Mouse (Mus musculus) inflammation-experienced regulatory T-cells, adult 16 weeks (primary cell): ENCODE measurements around the gene Gm3542. TPM values are rescaled to one million over a fixed set of nuclear protein-coding genes. Genes with fewer than 3 reads are reported as not detected.

Experiments used
- polyA plus RNA-seq: library from polyadenylated mRNA; unstranded; fragments of 100-300 nt; shearing (Covaris generic); gene quantifications from one replicate; pipeline ENCODE4 v1.2.1, GENCODE M21; 2017

Gm3542 gene
- not detected for polyA plus RNA-seq

GRCm38 (mm10) chr14:5334828-5335227 is at the start of gene Gm3542:
Gm3542 (minus strand) TSS chr14:5334928.

Other genes with a start within 250 kb of the Gm3542 start
- gene Gm8279, start 203.4 kb downstream of the Gm3542 start, polyA plus RNA-seq, result 0.33 TPM
- gene Gm3317, start 170.4 kb downstream of the Gm3542 start, polyA plus RNA-seq, result not detected
- not detected for gene Gm8271, start 149.1 kb downstream of the Gm3542 start, polyA plus RNA-seq
- gene Gm3526, start 74.3 kb downstream of the Gm3542 start, polyA plus RNA-seq, result not detected
- 10.4 TPM for gene Gm3500, start 54.1 kb upstream of the Gm3542 start, polyA plus RNA-seq
- gene Gm3194, start 120.5 kb upstream of the Gm3542 start, polyA plus RNA-seq, result 2.7 TPM
- gene Gm8246, start 142.9 kb upstream of the Gm3542 start, polyA plus RNA-seq, result 0.60 TPM
- not detected for gene Gm3187, start 149.3 kb upstream of the Gm3542 start, polyA plus RNA-seq
- gene Gm3488, start 166.7 kb upstream of the Gm3542 start, polyA plus RNA-seq, result 11.4 TPM
- gene Gm3532, start 203.6 kb upstream of the Gm3542 start, polyA plus RNA-seq, result not detected